Mouse (Mus musculus) regulatory T cell (primary cell): Measurements from ENCODE around the gene Tm9sf4.

Experiments used
- in situ Hi-C: fragments of 300-600 bp; cut with MboI, MseI; formaldehyde crosslinking; loops from one replicate; pipeline ENCODE4 v1.15.1; 2025; ENCODE audit warnings: high pct_unique_total_duplicates

The Tm9sf4 gene

GRCm38 (mm10) chr2:153160844-153161683 lies at the start of gene Tm9sf4:
Gene Tm9sf4, plus strand, starts transcription at chr2:153161303.
- in situ Hi-C loops: no loop called here

DNA sequence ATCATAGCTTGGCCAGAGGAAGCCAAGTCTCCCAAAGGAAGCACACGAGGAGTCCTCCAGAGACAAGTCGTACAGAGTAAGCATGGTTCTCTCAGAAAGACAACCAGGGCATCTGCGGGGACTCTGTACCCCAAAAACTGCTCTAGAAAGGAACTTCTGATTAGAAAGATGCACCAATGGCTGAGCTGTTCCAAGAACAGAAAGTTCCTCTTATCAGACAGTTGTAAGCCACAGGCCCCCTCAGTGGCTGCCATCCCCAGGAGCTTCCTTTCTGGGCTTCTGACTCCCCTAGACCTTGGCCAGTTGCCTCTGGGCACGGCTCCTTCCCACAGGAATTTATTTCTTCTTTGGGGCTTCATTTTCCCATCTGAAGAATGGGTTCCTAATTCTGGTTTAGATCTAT lies 45.4 kb upstream of the Tm9sf4 start:
- in situ Hi-C loops: no loop called here

DNA sequence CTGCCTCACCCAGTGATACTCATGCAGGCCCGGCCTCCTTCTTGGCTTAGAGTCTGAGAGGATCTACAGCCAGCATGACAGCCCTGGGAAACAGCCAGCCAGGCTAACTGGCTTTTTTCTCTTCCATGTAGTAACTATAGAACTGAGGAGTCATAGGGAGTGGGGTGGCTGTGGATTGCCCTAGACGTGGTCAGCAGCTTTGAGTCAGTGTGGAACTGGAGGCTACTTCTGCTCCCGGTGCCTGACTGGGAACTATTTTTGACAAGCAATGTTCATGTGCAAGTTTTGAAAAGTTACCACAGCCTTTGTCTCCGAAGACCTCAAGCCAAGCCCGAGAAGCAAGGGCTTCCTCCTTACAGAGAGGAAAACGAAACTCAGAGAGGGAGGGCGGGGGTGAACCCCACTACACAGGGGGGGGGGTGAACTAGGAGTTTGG lies 44.0 kb upstream of the Tm9sf4 start:
- in situ Hi-C loops: no loop called here

- in situ Hi-C loops: no loop called here
Measured at GRCm38 (mm10) chr2:153119488-153119887, 41.6 kb upstream of the Tm9sf4 start.

DNA sequence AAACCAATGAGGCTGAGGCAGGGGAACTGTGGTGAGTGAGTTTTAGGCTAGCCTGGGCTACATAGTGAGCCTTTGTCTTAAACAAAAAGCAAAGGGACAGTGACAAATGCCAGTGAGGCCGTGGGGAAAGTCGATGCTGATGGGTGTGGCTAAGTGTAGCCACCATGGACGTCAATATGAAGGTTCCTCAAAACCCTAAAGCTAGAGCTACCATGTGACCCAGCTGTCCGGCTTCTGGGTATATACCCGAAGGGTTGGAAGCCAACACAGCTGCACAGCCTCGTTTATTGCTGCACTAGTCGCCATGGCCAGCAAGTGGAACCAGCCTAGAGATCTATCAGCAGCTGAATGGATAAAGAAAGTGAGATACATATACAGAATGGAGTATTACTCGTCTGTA lies 41.0 kb upstream of the Tm9sf4 start:
- in situ Hi-C loops: no loop called here

DNA sequence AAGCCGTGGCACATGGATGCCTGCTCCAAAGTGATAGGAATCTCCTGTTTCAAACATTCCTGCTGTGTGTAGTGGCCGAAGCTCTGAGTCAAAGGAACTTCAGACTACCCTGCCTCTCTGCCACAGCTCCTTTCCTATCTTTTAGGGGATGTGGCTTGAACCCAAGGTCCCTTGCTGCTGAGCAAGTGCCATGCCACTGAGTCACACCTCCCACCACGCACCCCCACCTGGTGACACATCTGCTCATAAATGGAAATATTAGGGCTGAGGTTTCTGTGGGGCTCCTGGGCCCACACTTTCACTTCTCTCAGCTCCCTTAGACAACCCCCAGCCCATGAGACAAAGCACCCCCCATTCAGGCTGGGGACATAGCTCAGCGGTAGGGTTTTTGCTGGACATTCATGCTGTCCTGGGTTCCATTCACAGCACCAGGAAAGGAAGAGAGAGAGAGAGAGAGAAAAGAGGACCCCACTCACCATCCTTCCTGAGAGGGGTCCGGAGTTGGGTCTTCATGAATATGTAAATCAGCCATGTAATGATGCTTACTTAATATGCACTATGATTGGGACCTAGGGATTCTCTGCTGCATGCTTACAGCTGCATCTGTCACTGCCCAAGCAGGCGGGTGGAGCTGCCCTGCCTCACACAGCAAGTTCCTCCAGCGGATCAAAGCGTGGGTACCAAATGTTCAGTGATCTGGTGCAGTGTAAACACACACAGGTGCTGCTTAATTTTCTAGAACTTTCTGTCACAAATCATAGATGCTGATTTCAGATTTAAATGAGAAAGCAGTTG lies 39.1 kb upstream of the Tm9sf4 start:
- in situ Hi-C loops: no loop called here

- in situ Hi-C loops: no loop called here
Measured at GRCm38 (mm10) chr2:153122701-153123100, 38.4 kb upstream of the Tm9sf4 start.

- in situ Hi-C loops: no loop called here
Measured at GRCm38 (mm10) chr2:153125875-153126274, 35.2 kb upstream of the Tm9sf4 start.

- in situ Hi-C loops: no loop called here
Measured at GRCm38 (mm10) chr2:153131019-153131418, 30.1 kb upstream of the Tm9sf4 start.

DNA sequence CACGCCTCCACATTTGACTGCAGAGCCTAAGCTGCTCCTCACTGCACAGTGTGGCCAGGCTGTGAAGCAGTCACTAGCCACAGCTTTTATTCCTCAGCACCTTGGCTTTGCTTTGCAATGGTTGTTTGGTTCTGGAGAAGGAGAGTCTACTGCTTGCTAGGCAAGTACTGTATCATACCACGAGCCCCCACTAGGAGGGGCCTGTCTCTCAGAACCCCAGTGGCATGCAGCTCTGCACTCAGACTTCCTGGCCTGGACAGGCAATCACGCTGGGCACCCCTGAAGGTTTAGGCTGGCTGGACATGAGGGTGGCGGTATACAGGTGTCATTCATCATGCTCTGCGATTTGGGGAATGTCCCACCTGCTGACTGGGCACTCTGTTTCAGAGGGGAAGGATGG lies 26.9 kb upstream of the Tm9sf4 start:
- in situ Hi-C loops: no loop called here

GRCm38 (mm10) chr2:153136211-153136610 lies 24.9 kb upstream of the Tm9sf4 start:
- in situ Hi-C loops: no loop called here

- in situ Hi-C loops: no loop called here
Measured at GRCm38 (mm10) chr2:153139158-153139557, 21.9 kb upstream of the Tm9sf4 start.

- in situ Hi-C loops: loop anchor here (5.0 kb wide), 2 partner anchors 58 to 228 kb away; partner anchors contain the start of gene Mylk2
Measured at GRCm38 (mm10) chr2:153139996-153140613, 21.0 kb upstream of the Tm9sf4 start.

- in situ Hi-C loops: loop anchor here (5.0 kb wide), 2 partner anchors 60 to 230 kb away; partner anchors contain the start of gene Mylk2
Measured at GRCm38 (mm10) chr2:153142620-153143199, 18.4 kb upstream of the Tm9sf4 start.

DNA sequence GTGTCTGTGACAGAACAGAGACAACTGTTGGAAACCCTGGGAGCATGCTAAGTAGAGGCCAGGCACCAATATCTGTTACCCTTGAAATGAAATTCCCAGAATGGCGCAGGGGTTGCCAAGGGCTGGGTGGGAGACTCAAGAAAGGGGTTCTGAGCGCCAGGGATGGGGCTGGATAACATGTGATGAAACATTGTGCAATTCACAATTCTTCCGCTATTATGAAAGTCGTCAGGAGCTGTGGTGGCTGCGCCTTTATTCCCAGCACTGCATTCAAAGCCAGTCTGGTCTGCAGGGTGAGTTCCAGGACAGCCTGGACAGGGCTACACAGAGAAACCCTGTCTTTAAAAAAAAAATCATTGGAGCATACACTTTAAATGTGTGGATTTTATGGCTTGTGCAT lies 15.8 kb upstream of the Tm9sf4 start:
- in situ Hi-C loops: no loop called here

GRCm38 (mm10) chr2:153147236-153147635 lies 13.9 kb upstream of the Tm9sf4 start:
- in situ Hi-C loops: no loop called here

GRCm38 (mm10) chr2:153147715-153148114 lies 13.4 kb upstream of the Tm9sf4 start:
- in situ Hi-C loops: no loop called here

DNA sequence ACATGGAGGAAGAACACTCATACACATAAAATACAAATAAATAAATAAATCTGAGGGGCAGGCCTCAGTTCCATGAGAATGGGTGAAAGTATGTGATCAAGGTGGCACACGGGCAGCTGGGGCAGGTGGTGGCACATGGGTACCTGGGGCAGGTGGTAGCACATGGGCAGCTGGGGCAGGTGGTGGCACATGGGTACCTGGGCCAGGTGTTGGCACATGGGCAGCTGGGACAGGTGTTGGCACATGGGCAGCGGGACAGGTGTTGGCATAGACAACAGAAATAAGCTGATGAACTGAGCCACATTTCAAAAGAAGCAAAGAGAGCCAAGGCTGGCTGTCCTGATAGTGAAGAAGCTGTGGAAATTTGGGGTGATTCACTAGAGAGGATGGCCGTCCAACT lies 11.4 kb upstream of the Tm9sf4 start:
- in situ Hi-C loops: no loop called here

DNA sequence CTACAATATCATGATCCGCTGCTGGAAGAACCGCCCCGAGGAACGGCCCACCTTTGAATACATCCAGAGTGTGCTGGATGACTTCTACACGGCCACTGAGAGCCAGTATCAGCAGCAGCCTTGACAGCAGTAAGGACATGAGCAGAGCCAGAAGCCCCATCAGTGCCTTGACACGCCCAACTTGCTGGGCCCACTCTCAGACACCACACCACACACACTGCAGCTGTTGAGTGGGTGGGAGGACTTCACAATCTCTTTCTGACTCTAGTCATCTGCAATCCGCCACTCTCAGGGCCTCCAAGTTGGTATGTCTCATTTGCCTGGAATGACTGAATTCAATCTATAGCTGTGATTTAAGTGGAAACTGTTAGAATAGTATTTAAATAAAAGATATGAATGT lies 10.1 kb upstream of the Tm9sf4 start:
- in situ Hi-C loops: no loop called here

- in situ Hi-C loops: no loop called here
Measured at GRCm38 (mm10) chr2:153151926-153152665, 9.0 kb upstream of the Tm9sf4 start.

- in situ Hi-C loops: no loop called here
Measured at GRCm38 (mm10) chr2:153153033-153153450, 8.1 kb upstream of the Tm9sf4 start.
